Mouse (Mus musculus): ENCODE results near the gene Egf. TPM values are rescaled to one million over a fixed set of nuclear protein-coding genes. Genes with fewer than 3 reads are reported as not detected.
A peak's percentile ranks its signal among the peaks of the same experiment; 100 is the strongest.

Egf gene
- polyA plus RNA-seq, 1 experiment from 2014 or later: 2.2 TPM

DNA sequence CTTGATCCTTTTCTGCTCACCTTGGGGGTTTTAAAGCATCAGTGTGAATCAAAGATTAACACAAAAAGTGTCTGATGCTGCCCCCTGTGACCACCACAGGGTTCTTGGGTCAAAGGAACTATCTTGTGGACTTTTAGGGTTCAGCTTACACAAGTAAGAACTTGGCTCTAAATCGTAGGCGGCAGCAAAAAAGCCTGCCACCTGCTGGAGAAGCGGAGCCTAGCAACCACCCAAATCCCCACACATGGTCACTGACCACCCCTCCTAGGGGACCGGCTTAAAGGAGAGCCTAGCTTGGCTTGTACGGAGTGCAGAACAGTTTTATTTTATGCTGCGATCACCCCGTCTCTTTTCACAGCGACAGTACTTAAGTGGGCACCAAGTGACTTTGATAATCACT, 10.3 kb downstream of the Egf start:
- Histone ChIP-seq H3K36me3 (no peaks in the 10 kb centered on the region), H3K4me2 (replicated peaks) (no peak overlapping the region), H3K9me3 (replicated peaks) (no peaks in the 10 kb centered on the region), H3K9ac (no peak overlapping the region), H3K27ac (no peak overlapping the region), H3K27me3 (no peaks in the 10 kb centered on the region), H3K4me1 (no peaks in the 10 kb centered on the region), H3K4me3 (no peak overlapping the region)
- 55% methylated on average over 8 of the region's 8 CpGs for WGBS
- ATAC-seq (ENCODE audit: low FRiP score): no peak

DNA sequence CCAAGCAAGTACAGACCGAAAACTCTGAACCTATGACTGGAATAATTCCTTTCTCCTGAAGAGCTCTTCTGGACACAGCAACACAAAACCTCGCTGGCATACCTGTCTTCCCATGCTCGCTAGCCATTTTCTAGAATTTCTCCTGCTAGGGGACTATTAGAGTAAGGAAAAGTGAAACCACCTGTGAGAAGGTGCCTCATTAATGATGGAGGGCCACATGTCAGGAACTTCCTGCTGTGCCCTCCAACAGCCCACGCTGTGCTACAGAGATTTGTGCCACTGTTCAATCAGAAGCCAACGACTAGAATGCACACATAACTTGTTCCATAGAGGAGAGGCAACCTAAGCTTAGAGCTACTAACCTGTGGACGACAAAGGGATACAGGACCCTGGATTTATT, 12.3 kb downstream of the Egf start:
- Histone ChIP-seq H3K9ac (no peak overlapping the region), H3K27me3 (no peaks in the 10 kb centered on the region), H3K4me3 (no peak overlapping the region), H3K36me3 (no peaks in the 10 kb centered on the region), H3K27ac (no peak overlapping the region), H3K4me2 (replicated peaks) (no peak overlapping the region), H3K9me3 (replicated peaks) (no peaks in the 10 kb centered on the region), H3K4me1 (no peaks in the 10 kb centered on the region)
- WGBS: 75% methylated on average over 6 of the region's 6 CpGs
- no peak for ATAC-seq (ENCODE audit: low FRiP score)

DNA sequence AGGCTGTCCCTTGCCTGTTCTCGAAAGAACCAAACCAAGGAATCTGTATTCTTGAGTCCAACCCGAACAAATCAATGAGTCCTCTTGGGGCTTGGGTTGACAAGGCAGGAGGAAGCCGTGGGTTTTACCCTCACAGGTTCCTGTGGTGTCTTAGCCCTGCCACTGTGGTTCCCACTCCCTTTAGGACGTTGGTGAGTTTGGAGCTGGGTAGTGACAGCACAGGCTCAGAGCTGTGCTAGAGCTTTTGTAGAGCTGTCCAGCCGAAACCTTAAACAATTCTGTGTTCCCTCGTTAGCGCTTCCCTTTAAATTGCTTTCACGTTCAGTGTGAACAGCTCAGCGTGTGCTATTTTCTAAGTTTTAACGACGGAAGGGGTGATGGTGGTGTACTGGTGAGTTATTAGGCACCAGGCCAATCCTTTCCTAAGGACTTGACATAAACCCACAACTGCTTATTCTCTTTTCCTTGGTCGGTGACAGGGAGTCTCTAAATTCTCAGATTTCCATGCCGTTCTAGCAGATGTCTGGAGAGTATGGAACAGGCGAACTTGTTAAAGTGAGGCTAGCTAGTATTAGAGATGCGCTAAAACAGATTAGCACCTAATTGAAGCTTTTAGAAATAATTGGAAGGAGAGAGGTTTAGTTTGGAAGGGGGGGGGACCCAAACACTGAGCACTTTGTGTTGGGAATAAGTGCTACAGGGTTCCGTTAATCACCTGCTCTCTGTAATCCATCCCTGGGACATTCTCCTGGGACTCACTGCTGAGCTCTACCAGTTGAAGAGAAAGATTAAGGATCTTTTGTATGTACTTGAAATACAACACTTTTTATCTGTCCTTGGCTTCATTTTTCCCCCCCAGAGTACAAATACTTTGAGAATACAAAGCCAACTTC, 16.6 kb downstream of the Egf start:
- no peak overlapping the region for H3K4me2 ChIP-seq (replicated peaks)
- no peak for ATAC-seq (ENCODE audit: low FRiP score)
- H3K27me3 ChIP-seq: no peaks in the 10 kb centered on the region
- H3K27ac ChIP-seq: no peak overlapping the region
- 79% methylated on average over 16 of the region's 16 CpGs for WGBS
- no peak overlapping the region for H3K9ac ChIP-seq
- no peaks in the 10 kb centered on the region for H3K4me1 ChIP-seq
- no peaks in the 10 kb centered on the region for H3K36me3 ChIP-seq
- H3K9me3 ChIP-seq (replicated peaks): no peaks in the 10 kb centered on the region
- no peak overlapping the region for H3K4me3 ChIP-seq

- H3K27ac ChIP-seq: no peak overlapping the region
- no peaks in the 10 kb centered on the region for H3K36me3 ChIP-seq
- no peaks in the 10 kb centered on the region for H3K9me3 ChIP-seq (replicated peaks)
- ATAC-seq (ENCODE audit: low FRiP score): no peak
- H3K9ac ChIP-seq: no peak overlapping the region
- H3K27me3 ChIP-seq: no peaks in the 10 kb centered on the region
- no peaks in the 10 kb centered on the region for H3K4me1 ChIP-seq
- WGBS: 86% methylated on average over 6 of the region's 6 CpGs
- H3K4me2 ChIP-seq (replicated peaks): no peak overlapping the region
- H3K4me3 ChIP-seq: no peak overlapping the region
Observed at GRCm38 (mm10) chr3:129731636-129732035, 23.5 kb downstream of the Egf start.

DNA sequence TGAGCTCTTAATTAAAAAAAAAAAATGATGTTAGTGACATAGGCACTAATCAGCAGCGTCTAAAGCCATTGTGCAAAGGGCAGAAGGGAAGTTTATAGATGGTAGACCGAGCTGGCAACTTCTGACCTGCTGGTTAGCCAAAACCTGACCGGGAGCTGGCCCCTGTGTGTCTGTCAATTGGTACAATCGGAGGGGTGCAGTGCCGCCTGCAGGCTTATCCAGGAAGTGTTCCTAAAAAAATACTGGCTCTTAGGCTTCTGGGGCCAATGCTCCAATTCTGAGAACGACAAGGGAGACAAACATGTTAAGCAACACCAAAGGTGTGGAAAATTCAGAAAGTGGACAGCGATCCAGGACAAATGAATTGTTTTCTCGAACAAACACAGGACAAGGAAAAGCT, 24.7 kb downstream of the Egf start:
- ATAC-seq (ENCODE audit: low FRiP score): no peak

GRCm38 (mm10) chr3:129729916-129730315, 25.2 kb downstream of the Egf start:
- ATAC-seq (ENCODE audit: low FRiP score): no peak
- Histone ChIP-seq H3K4me1 (peaks cover 2% of the 10 kb centered on the region; the same call in 1 of the 2 replicates), H3K4me2 (replicated peaks) (no peak overlapping the region), H3K27ac (no peak overlapping the region), H3K9me3 (replicated peaks) (no peaks in the 10 kb centered on the region), H3K36me3 (no peaks in the 10 kb centered on the region), H3K4me3 (no peak overlapping the region), H3K27me3 (no peaks in the 10 kb centered on the region), H3K9ac (no peak overlapping the region)
- 78% methylated on average over 5 of the region's 5 CpGs for WGBS

More for the DNA sequence above, 24.7 kb downstream of the Egf start:
- H3K9ac ChIP-seq: no peak overlapping the region
- peaks cover 2% of the 10 kb centered on the region; the same call in 1 of the 2 replicates for H3K4me1 ChIP-seq
- no peaks in the 10 kb centered on the region for H3K27me3 ChIP-seq
- WGBS: 28% methylated on average over 8 of the region's 8 CpGs
- H3K36me3 ChIP-seq: no peaks in the 10 kb centered on the region
- no peaks in the 10 kb centered on the region for H3K9me3 ChIP-seq (replicated peaks)
- H3K4me2 ChIP-seq (replicated peaks): no peak overlapping the region
- H3K4me3 ChIP-seq: no peak overlapping the region
- H3K27ac ChIP-seq: no peak overlapping the region

- Histone ChIP-seq H3K4me1 (peaks cover 6% of the 10 kb centered on the region), H3K27me3 (no peaks in the 10 kb centered on the region), H3K36me3 (no peaks in the 10 kb centered on the region), H3K27ac (no peak overlapping the region), H3K4me2 (replicated peaks) (peak overlapping the region; percentile 44), H3K9me3 (replicated peaks) (no peaks in the 10 kb centered on the region), H3K9ac (no peak overlapping the region), H3K4me3 (peak overlapping the region; percentile 48; the same call in 1 of the 2 replicates)
- WGBS: 70% methylated on average over 5 of the region's 5 CpGs
- ATAC-seq (ENCODE audit: low FRiP score): peak; percentile 44; the same call in 1 of the 2 replicates
Observed at GRCm38 (mm10) chr3:129725592-129725991, 29.5 kb downstream of the Egf start.

DNA sequence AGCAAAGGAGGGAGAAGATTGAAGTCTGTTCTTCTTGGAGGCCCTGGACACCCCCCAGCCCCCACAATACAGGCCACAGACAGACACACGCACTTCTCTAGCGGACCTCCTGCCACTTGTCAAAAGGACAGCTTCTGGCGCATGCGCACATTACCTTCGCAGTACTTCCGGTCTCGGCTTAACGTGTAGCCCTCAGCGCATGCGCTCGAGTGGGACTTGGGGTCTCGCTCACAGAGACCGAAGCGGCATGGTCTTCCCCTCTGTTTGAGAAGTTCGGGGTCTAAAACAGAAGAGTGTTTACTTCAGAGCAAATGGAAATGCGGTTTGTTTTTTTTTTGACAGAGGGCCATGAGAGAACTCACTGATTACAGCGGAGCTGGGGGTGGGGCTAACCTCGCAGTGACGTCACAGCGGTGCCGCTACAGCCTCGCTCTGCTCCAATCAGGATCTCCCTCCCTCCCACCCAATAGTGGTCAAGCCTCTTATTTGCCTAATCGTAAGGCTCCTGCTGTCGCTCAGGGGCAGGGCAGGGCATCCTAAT, 30.1 kb downstream of the Egf start:
- H3K36me3 ChIP-seq: no peaks in the 10 kb centered on the region
- peak; percentile 99 for ATAC-seq (ENCODE audit: low FRiP score)
- H3K4me2 ChIP-seq (replicated peaks): peak overlapping the region; percentile 69
- H3K27ac ChIP-seq: peak overlapping the region; percentile 66
- H3K27me3 ChIP-seq: no peaks in the 10 kb centered on the region
- H3K4me1 ChIP-seq: peaks cover 6% of the 10 kb centered on the region
- WGBS: 0% methylated on average over 24 of the region's 24 CpGs
- peak overlapping the region; percentile 56 for H3K9ac ChIP-seq
- no peaks in the 10 kb centered on the region for H3K9me3 ChIP-seq (replicated peaks)
- peak overlapping the region; percentile 48 for H3K4me3 ChIP-seq

GRCm38 (mm10) chr3:129724505-129724904, 30.6 kb downstream of the Egf start:
- Histone ChIP-seq H3K27ac (no peak overlapping the region), H3K4me2 (replicated peaks) (peak overlapping the region; percentile 69), H3K27me3 (no peaks in the 10 kb centered on the region), H3K4me3 (peak overlapping the region; percentile 48), H3K9me3 (replicated peaks) (no peaks in the 10 kb centered on the region), H3K9ac (peak overlapping the region; percentile 56), H3K4me1 (peaks cover 6% of the 10 kb centered on the region), H3K36me3 (no peaks in the 10 kb centered on the region)
- peak; percentile 47 for ATAC-seq (ENCODE audit: low FRiP score)
- WGBS: 70% methylated on average over 5 of the region's 5 CpGs

DNA sequence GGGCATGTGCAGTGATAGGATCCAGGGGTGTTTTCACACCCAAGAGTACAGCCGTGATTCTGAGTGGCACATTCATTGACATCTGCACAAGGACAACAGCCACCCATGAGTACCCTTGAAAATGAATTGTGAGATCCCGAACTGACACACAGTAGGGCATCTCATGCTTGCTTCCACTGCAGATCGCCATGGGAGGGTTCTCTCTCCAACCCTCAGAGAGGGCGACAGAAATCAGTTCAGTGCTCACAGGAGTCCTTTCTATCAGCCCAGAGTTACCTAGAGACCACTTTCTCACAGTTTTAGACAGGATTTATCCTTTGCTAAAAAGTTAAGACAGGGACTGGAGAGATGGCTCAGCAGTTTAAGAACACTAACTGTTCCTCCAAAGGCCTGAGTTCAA, 31.8 kb downstream of the Egf start:
- H3K27ac ChIP-seq: no peak overlapping the region
- ATAC-seq (ENCODE audit: low FRiP score): no peak
- H3K4me1 ChIP-seq: peaks cover 6% of the 10 kb centered on the region
- no peak overlapping the region for H3K4me2 ChIP-seq (replicated peaks)
- no peaks in the 10 kb centered on the region for H3K27me3 ChIP-seq
- no peak overlapping the region for H3K4me3 ChIP-seq
- no peaks in the 10 kb centered on the region for H3K9me3 ChIP-seq (replicated peaks)
- no peaks in the 10 kb centered on the region for H3K36me3 ChIP-seq
- H3K9ac ChIP-seq: no peak overlapping the region
- 66% methylated on average over 4 of the region's 4 CpGs for WGBS

DNA sequence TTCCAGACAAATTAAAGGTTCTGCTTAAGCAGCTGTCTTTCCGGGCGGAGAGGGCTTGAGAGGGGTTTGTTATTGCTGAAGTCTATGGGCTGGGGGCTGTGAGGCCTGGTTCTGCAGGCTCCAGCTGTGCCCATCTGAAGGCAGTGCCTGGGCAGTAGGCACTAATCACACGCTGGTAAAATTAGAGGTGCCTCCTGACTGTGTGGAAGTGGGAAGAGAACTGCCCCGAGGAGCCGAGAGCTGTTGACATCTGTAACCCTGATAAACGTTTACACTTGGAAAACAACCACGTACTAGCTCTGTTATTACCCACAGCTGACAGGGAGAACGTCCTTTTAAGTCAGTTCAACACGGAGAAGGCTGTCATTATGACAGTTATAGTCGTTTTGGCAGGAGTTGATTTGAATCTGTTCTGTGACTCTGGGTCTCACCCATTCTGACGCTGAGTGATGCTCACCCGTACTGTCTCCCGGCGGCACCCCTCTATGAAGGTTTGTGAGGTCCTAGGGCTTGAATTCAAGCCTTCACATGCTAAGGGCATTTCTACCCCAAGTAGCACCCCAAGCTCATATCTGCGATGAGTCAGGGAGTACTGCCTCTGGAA, 40.5 kb downstream of the Egf start:
- no peak for ATAC-seq (ENCODE audit: low FRiP score)
- 75% methylated on average over 15 of the region's 15 CpGs for WGBS

DNA sequence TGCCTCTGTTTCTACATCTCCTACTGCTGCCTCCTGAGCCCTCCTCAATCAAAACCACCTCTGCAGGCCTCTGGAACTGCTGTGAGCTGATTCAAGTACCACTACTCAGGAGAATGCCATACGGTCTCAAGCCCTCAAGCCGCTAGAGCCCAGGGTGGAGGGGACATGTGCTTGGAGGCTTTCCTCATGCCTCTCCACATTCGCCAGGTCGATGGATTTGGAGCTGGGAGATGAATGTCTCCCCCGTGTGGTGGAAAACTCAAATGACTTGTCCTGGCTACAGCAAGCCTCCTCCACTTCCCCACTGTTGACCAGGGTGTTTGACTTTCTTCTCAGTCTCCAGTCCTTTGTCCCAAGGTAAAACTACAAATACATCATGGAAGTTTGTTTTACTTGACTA, 47.0 kb downstream of the Egf start:
- no peak for ATAC-seq (ENCODE audit: low FRiP score)
- no peak overlapping the region for H3K27ac ChIP-seq
- no peaks in the 10 kb centered on the region for H3K9me3 ChIP-seq (replicated peaks)
- no peak overlapping the region for H3K9ac ChIP-seq
- 25% methylated on average over 5 of the region's 5 CpGs for WGBS
- H3K4me1 ChIP-seq: no peaks in the 10 kb centered on the region
- no peak overlapping the region for H3K4me2 ChIP-seq (replicated peaks)
- no peaks in the 10 kb centered on the region for H3K27me3 ChIP-seq
- no peaks in the 10 kb centered on the region for H3K36me3 ChIP-seq
- H3K4me3 ChIP-seq: no peak overlapping the region

More for the DNA sequence above, 40.5 kb downstream of the Egf start:
- no peak overlapping the region for H3K4me2 ChIP-seq (replicated peaks)
- no peaks in the 10 kb centered on the region for H3K4me1 ChIP-seq
- H3K9me3 ChIP-seq (replicated peaks): no peaks in the 10 kb centered on the region
- no peak overlapping the region for H3K9ac ChIP-seq
- no peak overlapping the region for H3K27ac ChIP-seq
- no peaks in the 10 kb centered on the region for H3K36me3 ChIP-seq
- H3K27me3 ChIP-seq: no peaks in the 10 kb centered on the region
- no peak overlapping the region for H3K4me3 ChIP-seq

All from hindbrain, embryonic 12.5 days (tissue).